Mouse (Mus musculus) regulatory T cell (primary cell): ENCODE results near the gene Dusp3.
"Not testable (repeated sequence)": the region's sequence is repeated elsewhere in the genome, so short reads cannot be mapped to it uniquely, and the experiment has no call there.

Experiments used
- in situ Hi-C: fragments of 300-600 bp; cut with MboI, MseI; formaldehyde crosslinking; loops from one replicate; pipeline ENCODE4 v1.15.1; 2025; ENCODE audit warnings: high pct_unique_total_duplicates

Dusp3 gene

DNA sequence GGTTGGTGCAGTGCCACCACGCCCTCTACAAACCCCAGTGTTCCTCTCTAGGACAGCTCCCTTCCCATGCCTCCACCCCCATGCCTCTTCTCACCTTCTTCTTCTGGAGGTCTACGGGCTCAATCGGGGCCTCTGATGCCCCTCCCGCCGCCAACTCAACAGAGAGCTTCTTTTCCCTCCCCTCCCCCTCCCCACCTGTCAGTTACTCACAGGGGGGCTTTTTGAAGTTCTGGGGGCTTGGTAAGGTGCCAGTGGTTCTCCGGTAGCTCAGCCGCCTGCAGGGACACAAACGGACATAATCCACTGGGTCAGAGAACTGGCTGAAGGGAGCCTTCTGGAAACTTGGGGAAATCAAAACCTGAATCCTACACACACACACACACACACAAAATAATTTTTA lies 24.7 kb upstream of the Dusp3 start:
- in situ Hi-C loops, result no loop called here

DNA sequence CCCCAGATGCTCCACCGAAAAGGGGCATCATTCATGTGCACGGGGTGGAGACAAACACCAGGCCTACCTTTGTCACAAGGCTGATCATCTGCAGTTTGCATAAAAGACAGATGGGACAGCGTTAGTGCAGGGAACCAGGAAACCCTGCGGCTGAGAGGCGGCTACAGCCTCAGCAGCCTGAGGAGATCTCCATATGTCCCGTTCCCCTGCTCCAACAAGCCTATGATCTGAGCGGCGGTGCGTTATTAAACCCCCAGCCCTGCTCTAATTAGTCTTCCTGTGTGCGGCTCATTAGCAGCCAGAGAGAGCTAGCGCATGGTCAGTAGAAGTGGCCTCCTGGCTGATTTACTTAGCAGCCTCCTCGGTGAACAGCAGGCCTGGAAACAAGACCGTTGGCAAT lies 23.3 kb upstream of the Dusp3 start:
- in situ Hi-C loops, result no loop called here

DNA sequence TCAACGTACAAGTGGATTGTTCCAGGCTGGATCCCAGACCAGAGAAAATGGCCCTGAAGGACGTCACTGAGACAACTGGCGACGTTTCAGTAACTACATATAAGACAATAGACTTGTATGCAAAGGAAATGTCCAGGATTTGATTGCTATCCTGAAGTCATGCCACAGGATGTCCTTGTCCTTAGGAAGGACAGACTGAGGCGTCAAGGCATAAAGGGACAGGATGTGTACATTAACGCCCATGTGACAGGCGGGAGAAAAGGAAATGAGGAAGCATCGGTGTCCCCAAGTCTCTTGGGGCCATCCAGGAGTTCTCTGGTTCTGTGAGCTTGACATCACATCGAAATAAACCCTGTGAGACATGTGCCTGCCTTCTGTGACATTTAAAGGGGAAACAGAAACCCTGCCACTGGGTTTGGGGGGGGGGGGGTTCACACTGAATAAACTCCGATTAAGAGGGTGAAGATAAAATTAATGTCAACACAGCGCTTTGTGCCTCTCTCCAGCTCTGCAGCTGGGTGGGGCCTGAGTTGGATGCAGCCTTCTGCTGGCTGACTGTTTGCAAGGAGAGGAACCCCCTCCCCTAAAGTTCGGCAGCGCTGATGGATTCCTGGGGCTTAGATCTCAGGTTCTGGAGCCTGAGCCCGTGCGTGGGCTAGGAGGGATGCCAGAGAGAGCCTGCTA lies 22.3 kb upstream of the Dusp3 start:
- in situ Hi-C loops, result no loop called here

DNA sequence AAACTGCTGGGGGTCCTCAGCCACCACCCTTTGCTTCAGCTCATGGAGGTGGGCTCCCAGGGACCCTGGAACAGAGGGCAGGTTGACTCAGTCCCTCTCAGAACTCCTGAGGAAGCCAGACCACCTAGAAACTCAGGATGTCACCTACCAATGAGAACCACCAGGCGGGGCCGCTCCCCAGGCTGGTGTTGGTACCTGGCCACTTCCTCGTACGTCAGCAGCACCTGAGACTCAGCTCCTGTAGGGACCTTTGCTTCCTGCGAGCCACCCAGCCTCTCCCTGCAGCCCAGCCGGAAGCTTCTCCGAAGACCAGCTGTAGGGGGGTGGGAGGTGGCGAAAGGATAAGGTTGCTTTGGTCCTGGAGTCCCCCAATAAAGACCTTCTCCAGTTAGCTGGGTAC lies 21.6 kb upstream of the Dusp3 start:
- in situ Hi-C loops, result no loop called here

DNA sequence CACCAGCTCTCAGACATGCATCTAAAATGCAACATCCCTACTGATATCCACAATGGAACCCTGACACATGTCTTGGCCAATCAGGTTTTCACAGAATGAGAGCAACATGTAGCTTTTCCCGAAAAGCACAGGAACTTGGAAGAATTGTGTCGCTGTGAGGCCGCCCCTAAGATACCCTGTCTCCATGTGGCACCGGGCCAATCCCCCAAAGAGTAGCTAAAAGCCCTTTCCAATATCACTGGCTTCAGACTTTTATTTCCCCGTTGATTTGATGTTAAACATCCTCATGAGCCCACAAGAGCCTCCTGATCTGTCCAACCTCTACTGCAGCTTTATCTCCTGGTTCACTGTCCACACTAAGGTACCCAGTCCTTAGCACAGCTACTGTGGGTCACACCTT lies 19.9 kb upstream of the Dusp3 start:
- in situ Hi-C loops, result no loop called here

DNA sequence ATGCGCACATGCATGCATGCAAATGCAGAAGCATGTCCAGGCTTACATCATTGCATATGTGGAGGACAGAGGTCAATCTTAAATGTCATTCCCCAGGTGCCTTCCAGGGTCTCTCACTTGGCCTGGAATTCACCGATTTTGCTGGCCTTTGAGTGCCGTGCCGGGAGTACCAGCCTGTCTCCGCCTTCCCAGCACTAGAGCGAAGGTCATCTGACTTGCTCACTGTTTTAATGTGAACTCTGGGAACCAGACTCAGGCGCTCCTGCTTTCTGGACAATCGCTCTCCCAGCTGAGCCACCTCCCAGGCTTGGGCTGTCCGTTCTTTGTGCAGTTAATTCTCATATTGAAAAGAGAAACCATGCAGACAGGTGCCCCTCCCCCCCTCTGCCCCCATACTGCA lies 19.5 kb upstream of the Dusp3 start:
- in situ Hi-C loops, result no loop called here

DNA sequence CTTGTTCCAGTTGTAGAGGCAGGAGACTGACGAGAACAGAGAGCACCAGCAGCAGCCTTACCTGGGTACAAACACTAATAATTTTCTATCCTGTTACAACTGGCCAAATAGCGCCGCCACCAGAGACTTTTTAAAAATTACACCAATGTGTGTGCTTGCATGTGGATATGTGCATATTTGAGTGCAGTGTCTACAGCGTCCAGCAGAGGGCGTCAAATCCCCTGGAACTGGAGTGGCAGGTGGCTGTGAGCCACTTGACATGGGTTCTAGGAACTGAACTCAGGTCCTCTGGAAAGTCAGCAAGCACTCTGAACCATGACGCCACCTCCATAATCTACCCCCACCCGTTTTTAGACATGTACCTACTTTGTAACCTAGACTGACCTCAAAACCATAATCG lies 17.4 kb upstream of the Dusp3 start:
- in situ Hi-C loops, result no loop called here

DNA sequence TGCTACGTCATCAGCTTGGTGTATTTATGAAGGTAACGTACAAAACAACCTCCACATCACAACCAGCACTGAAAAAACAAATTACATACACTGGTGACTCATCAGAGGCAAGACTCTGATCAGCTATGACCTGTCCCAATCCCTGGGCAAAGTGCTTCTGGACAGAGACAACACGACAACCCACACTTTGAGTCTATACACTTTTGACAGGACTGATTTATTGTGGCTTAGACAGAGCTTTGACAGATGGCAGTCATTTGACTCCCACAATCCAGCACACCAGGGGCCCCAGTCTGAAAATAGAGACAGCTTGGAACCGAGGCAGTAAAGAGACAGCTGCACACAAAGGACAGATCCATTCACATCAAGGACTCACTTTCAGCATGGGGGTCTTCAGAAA lies 12.7 kb upstream of the Dusp3 start:
- in situ Hi-C loops, result no loop called here

DNA sequence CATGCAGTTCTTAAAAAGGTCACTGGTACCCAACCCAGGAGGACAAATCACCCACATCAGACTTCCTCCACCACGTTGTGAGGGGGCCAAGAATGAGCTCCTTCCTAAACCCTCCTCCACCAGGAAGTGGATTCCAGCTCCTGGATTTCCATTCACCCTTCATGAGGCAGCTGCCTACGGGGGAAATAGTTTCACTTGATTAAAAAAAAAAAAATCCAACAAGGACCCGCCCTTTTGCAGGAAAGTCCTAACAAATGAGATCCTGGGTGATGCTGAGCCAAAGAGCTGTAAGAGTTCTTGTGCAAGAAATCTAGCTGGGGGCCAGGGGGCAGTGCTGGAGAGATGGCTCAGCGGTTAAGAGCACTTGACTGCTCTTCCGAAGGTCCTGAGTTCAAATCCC lies 11.4 kb upstream of the Dusp3 start:
- in situ Hi-C loops, result no loop called here

DNA sequence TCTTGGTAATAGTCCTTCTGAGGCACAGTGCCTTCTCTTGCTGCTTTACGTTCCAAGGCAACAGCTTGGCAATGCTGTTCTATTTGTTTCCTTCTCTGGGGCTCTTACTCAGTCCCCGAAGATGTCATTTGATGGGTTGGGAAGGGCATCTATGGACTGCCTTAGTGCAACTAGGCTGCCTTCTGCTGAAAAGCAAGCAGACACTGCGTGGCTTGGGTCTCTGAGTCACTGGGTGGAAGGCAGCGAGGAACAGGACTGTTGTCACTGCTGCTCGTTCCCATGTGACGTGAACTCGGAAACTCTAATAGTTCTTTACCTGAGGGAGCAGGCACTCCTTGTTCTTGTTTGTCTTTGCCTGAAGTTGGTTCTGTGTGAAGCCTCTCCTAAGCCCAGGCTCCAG lies 9.1 kb upstream of the Dusp3 start:
- in situ Hi-C loops, result no loop called here

DNA sequence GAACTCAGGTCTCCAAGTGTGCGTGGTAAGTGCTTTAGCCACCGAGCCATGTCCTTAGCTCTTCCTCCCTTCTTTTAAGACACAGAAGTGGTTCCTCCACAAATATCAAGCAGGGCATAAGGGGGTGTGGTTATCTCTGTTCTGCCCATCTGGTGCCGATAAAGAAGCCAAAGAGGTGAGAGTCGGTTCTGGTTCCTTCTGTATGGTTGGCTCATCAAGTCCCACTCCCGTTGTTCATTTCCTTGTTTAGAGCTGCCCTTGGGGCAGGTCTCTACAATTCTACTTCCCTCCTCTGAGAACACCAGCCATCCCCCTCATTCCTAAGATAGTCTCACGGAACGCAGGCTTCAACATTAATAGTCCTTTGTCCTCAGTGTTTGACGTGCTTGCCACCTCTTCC lies 7.3 kb upstream of the Dusp3 start:
- in situ Hi-C loops, result no loop called here

DNA sequence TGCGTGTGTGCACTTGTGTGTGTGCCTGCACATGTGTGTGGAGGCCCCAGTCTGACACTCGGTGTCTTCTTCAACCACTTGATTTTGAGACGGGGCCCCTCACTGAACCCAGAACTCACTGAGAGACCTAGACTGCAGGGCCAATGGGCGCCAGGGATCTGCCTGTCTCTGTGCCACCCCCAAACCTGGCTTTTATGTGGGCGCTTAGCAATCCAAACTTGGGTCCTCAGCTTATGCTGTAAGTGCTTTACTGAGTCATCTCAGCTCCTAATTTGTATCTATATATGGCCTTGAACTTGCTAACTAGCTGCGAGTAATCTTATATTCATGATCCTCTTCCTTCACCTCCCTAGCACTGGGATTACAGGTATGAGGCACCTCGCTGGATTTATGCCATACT lies 5.6 kb upstream of the Dusp3 start:
- in situ Hi-C loops, result no loop called here

DNA sequence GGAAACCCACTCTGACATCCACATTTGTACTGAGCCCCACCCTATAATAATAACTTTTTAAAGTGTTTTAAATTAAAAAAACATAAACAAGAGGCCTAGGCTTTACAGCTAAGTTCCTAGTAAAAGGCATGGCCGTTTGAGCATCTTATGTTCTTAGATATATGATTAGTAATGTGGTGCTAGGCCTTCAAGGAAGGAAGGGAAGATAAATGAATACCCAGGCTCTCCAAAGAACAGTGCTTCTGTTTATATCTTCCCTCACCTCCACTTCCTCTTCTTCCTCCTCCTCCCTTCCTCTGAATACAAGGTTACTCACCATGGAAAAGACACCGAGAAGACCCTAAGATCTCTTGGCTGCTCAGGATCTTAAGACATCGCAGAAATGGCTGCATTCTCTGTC lies 5.0 kb upstream of the Dusp3 start:
- in situ Hi-C loops, result no loop called here

DNA sequence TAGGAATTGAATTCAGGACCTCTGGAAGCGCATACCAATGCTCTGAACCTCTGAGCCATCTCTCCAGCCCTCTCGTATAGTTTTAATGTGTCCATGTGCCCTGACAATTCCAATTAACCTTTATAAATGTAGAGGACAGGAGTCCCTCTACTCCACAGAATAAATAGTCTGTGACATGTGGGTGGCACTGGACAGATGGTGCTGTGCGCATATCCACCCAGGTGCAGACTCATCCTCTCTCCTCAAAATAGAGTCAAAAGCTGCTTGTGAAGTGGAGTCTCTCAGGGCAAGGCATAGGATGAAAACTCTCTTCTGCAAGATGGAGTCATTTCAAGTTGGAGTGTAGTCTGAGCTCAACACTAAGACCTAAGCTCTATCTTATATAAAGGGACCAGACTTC lies 3.4 kb upstream of the Dusp3 start:
- in situ Hi-C loops, result no loop called here

DNA sequence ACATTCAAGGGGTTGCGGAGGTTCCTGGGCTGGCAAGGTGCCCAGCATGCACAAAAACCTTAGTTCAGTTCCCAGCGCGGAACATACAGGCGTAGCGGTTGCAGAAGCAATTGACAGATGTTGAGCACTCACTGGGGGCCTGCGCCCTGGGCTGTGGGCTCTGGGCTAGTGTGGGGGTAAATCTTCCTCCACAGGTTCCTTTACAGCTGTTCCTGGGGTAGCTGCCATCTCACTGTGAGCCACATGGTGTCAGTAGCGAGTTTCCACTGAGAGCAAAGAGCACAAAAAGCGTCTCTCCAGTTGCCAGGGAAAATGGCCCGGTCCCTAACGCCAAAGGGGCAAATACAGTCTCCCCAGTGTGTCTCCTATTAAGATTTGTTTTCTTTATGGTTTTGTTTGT lies 823 bp downstream of the Dusp3 start:
- in situ Hi-C loops, result no loop called here

DNA sequence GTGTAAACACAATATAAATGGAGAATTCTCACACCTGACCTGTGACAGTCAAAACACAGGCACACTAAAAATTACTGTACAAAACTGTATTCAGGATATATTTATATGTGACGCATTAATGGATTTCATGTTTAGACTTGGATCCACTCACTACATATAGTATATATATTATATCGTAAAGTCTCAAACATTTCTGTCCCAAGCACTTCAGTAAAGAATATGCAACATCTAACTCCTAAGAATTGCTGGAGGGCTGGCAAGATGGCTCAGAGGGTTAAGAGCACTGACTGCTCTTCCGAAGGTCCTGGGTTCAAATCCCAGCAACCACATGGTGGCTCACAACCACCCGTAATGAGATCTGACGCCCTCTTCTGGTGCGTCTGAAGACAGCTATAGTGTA lies 1.4 kb downstream of the Dusp3 start:
- in situ Hi-C loops, result not testable (repeated sequence)

DNA sequence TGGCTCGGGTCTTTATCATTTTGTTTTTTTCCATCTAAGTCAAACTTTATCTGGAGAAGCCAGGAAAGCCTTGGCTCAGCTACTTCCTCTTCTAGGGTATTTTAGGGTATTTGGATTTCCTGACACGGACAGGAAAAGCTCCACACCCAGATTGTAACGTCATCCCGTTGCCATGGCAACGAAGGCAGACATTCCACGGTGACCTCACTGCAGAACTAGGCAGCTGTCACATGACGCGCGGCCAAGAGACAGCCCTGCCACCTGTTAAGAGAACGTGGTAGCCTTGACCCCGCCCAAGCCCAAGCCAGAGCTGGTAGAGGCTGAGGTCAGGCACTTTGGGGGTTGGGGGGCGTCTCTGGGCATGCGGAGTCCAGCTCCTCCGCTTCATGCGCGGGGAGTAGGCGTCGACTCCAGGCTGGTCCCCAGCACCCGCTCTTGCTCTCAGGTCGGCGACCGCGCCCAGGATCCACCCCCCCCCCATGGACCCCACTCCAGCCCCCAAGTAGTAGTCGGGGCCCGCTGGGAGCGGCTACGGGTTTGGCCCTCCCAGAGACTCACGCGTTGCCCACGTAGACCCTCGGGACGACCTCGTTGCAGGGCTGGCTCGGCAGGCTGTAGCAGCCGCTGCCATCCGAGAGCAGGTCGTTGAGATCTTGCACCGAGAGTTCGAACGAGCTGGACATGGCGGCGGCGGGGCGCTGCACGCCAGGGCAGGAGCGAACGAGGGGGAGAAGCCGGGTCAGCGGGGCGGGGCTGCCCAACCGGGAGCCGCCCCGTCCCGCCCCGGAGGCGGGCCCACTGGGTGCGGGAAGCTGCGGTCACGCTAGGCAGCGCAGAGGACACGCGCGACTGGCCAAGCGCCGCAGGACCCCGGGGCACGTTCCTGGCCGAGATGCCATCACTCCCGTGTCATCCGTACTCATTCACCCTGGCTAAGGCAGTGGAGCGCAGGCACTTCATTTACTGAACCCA lies 2.5 kb downstream of the Dusp3 start, which contains the start of gene Cfap97d1:
Cfap97d1 (plus strand) TSS at position 226 of the 972 bp plus-strand sequence.
- in situ Hi-C loops, result no loop called here

DNA sequence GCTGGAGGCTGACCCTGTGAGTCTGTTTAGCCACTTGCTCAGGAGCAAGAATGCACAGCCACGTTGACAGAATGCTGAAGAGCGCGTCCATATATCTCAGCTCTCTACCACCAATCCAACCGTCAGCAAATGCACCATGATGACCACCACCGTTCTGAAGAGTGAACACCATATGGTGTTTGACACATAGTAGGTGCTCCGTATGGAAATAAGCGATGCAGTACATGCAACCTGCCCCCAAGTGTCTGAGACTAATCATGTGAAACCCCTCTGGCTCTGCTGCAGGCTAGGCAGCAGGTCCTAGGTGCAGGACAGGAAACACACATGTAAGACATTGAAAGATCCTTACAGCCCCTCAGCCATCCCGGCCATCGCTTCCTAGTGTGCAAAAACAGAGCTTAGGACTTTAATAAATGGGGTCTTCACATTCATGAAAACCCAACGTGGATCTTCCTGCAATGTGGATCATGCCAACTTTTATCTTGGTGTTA lies 3.3 kb downstream of the Dusp3 start:
- in situ Hi-C loops, result no loop called here

DNA sequence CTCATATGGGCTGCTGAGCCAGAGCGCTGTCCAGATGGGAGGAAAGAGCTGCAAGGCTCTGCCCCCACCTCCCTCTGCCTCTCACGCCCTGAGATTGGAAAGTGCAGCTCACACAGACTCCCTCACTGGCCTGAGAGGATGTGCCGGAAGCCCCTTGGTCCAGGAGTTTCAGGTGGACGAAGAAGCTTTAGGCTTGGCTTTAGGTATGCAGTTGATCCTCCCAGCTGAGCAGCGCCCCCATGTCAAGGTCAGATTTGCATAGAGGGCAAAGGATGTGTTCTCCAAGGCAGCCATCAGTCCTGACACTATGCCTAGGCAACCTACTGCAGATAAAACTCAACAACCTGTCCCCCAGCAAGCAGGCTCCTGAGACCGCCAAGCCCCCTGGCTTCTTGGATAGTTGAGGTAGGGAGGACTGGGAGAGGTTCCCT lies 3.8 kb downstream of the Dusp3 start:
- in situ Hi-C loops, result no loop called here

DNA sequence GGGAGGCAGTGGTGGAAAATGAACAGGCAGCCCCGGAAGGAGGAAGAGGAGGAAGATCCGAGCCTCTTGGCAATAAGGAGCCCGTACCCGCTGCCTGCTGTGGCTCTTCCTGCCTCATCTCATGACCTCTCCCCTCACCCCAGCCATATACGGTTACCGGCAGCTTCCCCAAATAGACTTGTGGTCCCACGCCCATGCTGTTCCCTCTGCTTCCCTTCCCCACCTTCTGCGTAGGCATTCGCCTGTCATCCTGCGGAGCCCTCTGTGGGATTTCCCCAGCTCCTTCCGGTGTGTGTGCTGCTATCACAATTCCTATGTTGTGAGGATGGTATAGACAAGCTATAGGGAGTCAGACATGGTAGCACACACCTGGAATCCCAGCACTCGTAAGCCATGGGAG lies 5.0 kb downstream of the Dusp3 start:
- in situ Hi-C loops, result no loop called here

DNA sequence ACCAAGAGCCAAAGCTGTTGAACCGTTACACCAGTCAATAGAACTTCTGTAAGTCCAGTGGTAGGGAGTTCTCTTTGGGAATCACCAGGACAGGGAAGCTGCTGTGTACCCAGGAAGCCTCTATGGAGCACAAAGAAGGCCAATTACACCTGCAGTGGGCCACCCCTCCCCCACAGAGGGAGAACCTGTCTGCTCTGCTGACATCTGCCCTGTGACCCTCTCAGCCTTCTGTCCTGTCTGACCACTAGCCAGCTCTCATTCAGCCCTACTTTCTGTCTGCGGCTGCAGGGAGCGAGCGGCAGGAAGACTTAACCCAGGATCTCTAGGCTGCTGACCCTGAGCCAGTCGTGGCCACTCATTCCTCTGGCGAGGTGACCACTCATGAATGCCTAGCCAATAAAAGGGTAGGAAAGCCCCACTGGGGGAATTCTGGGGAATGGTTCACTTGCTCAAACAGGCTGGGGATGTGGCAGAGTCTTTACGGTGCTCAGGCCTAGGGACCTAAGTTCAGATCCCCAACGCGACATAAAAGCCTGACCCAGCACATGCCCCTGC lies 6.1 kb downstream of the Dusp3 start:
- in situ Hi-C loops, result no loop called here

DNA sequence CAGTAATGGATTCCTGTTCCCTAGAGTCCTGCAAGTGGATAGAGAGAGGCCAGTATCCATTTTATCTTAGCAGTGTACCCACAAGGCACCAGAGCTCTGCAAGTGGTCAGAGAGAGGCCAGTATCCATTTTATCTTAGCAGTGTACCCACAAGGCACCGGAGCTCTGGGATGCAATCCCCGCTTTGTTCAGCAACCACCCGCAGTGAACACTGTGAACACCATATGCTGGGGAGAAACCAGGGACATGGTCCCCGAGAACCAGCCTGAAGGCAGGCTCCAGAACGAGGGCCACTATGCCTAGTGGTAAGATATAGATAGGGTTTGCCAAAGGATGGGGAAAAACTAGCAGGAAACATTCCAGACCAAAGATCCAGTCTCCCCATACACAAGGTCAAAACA lies 7.7 kb downstream of the Dusp3 start:
- in situ Hi-C loops, result no loop called here

DNA sequence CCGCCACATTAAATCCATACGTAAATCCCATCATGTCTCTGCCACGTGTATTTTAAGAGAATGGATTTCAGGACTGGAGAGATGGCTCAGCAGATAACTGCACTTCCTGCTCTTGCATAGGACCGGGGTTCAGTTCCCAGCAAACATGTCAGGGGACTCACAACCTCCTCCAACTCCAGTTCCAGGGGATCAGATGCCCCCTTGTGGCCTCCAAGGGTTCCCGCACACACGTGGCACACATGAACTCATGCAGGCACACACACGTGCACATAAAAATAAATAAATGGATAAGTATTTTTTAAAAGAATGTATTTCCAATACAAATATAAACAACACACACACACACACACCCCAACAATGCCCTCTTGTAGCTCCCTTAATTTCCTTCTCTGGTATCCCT lies 9.9 kb downstream of the Dusp3 start:
- in situ Hi-C loops, result no loop called here
